Mouse (Mus musculus): ENCODE results near the gene Ptprf. TPM values are rescaled to one million over a fixed set of nuclear protein-coding genes. Genes with fewer than 3 reads are reported as not detected.

The Ptprf gene
- polyA plus RNA-seq, 1 experiment from 2014 or later: 99.9 TPM

- no peak overlapping the region for H3K4me3 ChIP-seq (ENCODE audit: low read depth, low read length)
- no peak for ATAC-seq (replicated peaks; ENCODE audit: low FRiP score)
- no peak overlapping the region for H3K9ac ChIP-seq (ENCODE audit: low read length)
- peaks cover 9% of the 10 kb centered on the region; the same call in 1 of the 2 replicates for H3K36me3 ChIP-seq (ENCODE audit: control insufficient read depth, insufficient read depth, low read length)
- no peaks in the 10 kb centered on the region; the same call in 1 of the 2 replicates for H3K9me3 ChIP-seq (ENCODE audit: control insufficient read depth, low read length)
- DNase-seq (ENCODE audit: low spot score): no peak
- peaks cover 37% of the 10 kb centered on the region for H3K4me1 ChIP-seq (replicated peaks; ENCODE audit: control insufficient read depth, insufficient read depth, low read length)
- H3K27ac ChIP-seq (ENCODE audit: low read depth, low read length): no peak overlapping the region
- no peak overlapping the region for H3K4me2 ChIP-seq (ENCODE audit: low read depth, low read length, severe bottlenecking)
- 99% methylated on average over 3 of the region's 3 CpGs for WGBS
- no peaks in the 10 kb centered on the region for H3K27me3 ChIP-seq (ENCODE audit: control insufficient read depth, insufficient read depth, low read length)
Measured at GRCm38 (mm10) chr4:118270706-118271105, 20.5 kb downstream of the Ptprf start.

GRCm38 (mm10) chr4:118269999-118270398 lies 21.2 kb downstream of the Ptprf start:
- DNase-seq (ENCODE audit: low spot score): no peak
- no peak overlapping the region for H3K27ac ChIP-seq (ENCODE audit: low read depth, low read length)
- peaks cover 31% of the 10 kb centered on the region for H3K4me1 ChIP-seq (replicated peaks; ENCODE audit: control insufficient read depth, insufficient read depth, low read length)
- H3K9me3 ChIP-seq (ENCODE audit: control insufficient read depth, low read length): no peaks in the 10 kb centered on the region; the same call in 1 of the 2 replicates
- no peak overlapping the region for H3K4me2 ChIP-seq (ENCODE audit: low read depth, low read length, severe bottlenecking)
- H3K4me3 ChIP-seq (ENCODE audit: low read depth, low read length): no peak overlapping the region
- peaks cover 9% of the 10 kb centered on the region; the same call in 1 of the 2 replicates for H3K36me3 ChIP-seq (ENCODE audit: control insufficient read depth, insufficient read depth, low read length)
- no peak for ATAC-seq (replicated peaks; ENCODE audit: low FRiP score)
- H3K27me3 ChIP-seq (ENCODE audit: control insufficient read depth, insufficient read depth, low read length): no peaks in the 10 kb centered on the region
- WGBS: 41% methylated on average over 6 of the region's 6 CpGs
- H3K9ac ChIP-seq (ENCODE audit: low read length): no peak overlapping the region

GRCm38 (mm10) chr4:118268429-118269212 lies 22.6 kb downstream of the Ptprf start:
- ATAC-seq (replicated peaks; ENCODE audit: low FRiP score) (no peak), DNase-seq (ENCODE audit: low spot score) (no peak)
- H3K27me3 ChIP-seq (ENCODE audit: control insufficient read depth, insufficient read depth, low read length): no peaks in the 10 kb centered on the region
- H3K27ac ChIP-seq (ENCODE audit: low read depth, low read length): no peak overlapping the region
- no peak overlapping the region for H3K9ac ChIP-seq (ENCODE audit: low read length)
- 76% methylated on average over 14 of the region's 14 CpGs for WGBS
- H3K4me3 ChIP-seq (ENCODE audit: low read depth, low read length): no peak overlapping the region
- no peaks in the 10 kb centered on the region; the same call in 1 of the 2 replicates for H3K9me3 ChIP-seq (ENCODE audit: control insufficient read depth, low read length)
- no peak overlapping the region for H3K4me2 ChIP-seq (ENCODE audit: low read depth, low read length, severe bottlenecking)
- peaks cover 9% of the 10 kb centered on the region; the same call in 1 of the 2 replicates for H3K36me3 ChIP-seq (ENCODE audit: control insufficient read depth, insufficient read depth, low read length)
- H3K4me1 ChIP-seq (replicated peaks; ENCODE audit: control insufficient read depth, insufficient read depth, low read length): peaks cover 17% of the 10 kb centered on the region

GRCm38 (mm10) chr4:118265557-118265956 lies 25.6 kb downstream of the Ptprf start:
- Histone ChIP-seq H3K9ac (ENCODE audit: low read length) (no peak overlapping the region), H3K4me3 (ENCODE audit: low read depth, low read length) (no peak overlapping the region), H3K4me1 (replicated peaks; ENCODE audit: control insufficient read depth, insufficient read depth, low read length) (peaks cover 32% of the 10 kb centered on the region), H3K4me2 (ENCODE audit: low read depth, low read length, severe bottlenecking) (no peak overlapping the region), H3K36me3 (ENCODE audit: control insufficient read depth, insufficient read depth, low read length) (peaks cover 5% of the 10 kb centered on the region; the same call in 1 of the 2 replicates), H3K9me3 (ENCODE audit: control insufficient read depth, low read length) (no peaks in the 10 kb centered on the region), H3K27ac (ENCODE audit: low read depth, low read length) (peak overlapping the region; percentile 54; the same call in 1 of the 2 replicates), H3K27me3 (ENCODE audit: control insufficient read depth, insufficient read depth, low read length) (no peaks in the 10 kb centered on the region)
- 51% methylated on average over 15 of the region's 15 CpGs for WGBS
- ATAC-seq (replicated peaks; ENCODE audit: low FRiP score): no peak
- DNase-seq (ENCODE audit: low spot score): no peak

GRCm38 (mm10) chr4:118261771-118262473 lies 29.3 kb downstream of the Ptprf start:
- peak overlapping the region; percentile 70 for H3K4me2 ChIP-seq (ENCODE audit: low read depth, low read length, severe bottlenecking)
- H3K4me3 ChIP-seq (ENCODE audit: low read depth, low read length): no peak overlapping the region
- peaks cover 4% of the 10 kb centered on the region; the same call in 1 of the 2 replicates for H3K36me3 ChIP-seq (ENCODE audit: control insufficient read depth, insufficient read depth, low read length)
- no peaks in the 10 kb centered on the region for H3K27me3 ChIP-seq (ENCODE audit: control insufficient read depth, insufficient read depth, low read length)
- no peaks in the 10 kb centered on the region for H3K9me3 ChIP-seq (ENCODE audit: control insufficient read depth, low read length)
- peak; percentile 67 for ATAC-seq (replicated peaks; ENCODE audit: low FRiP score)
- peak overlapping the region; percentile 20; the same call in 1 of the 2 replicates for H3K9ac ChIP-seq (ENCODE audit: low read length)
- 41% methylated on average over 13 of the region's 13 CpGs for WGBS
- H3K27ac ChIP-seq (ENCODE audit: low read depth, low read length): peak overlapping the region; percentile 77
- peaks cover 34% of the 10 kb centered on the region for H3K4me1 ChIP-seq (replicated peaks; ENCODE audit: control insufficient read depth, insufficient read depth, low read length)
- peak; percentile 80 for DNase-seq (ENCODE audit: low spot score)

- Histone ChIP-seq H3K27me3 (ENCODE audit: control insufficient read depth, insufficient read depth, low read length) (no peaks in the 10 kb centered on the region), H3K9ac (ENCODE audit: low read length) (peak overlapping the region; percentile 51), H3K9me3 (ENCODE audit: control insufficient read depth, low read length) (no peaks in the 10 kb centered on the region), H3K27ac (ENCODE audit: low read depth, low read length) (peak overlapping the region; percentile 77), H3K4me1 (replicated peaks; ENCODE audit: control insufficient read depth, insufficient read depth, low read length) (peaks cover 36% of the 10 kb centered on the region), H3K4me2 (ENCODE audit: low read depth, low read length, severe bottlenecking) (peak overlapping the region; percentile 70), H3K4me3 (ENCODE audit: low read depth, low read length) (peak overlapping the region; percentile 45), H3K36me3 (ENCODE audit: control insufficient read depth, insufficient read depth, low read length) (peaks cover 4% of the 10 kb centered on the region; the same call in 1 of the 2 replicates)
- DNase-seq (ENCODE audit: low spot score) (no peak), ATAC-seq (replicated peaks; ENCODE audit: low FRiP score) (peak; percentile 8)
- 21% methylated on average over 5 of the region's 5 CpGs for WGBS
Measured at GRCm38 (mm10) chr4:118261291-118261690, 29.9 kb downstream of the Ptprf start.

- DNase-seq (ENCODE audit: low spot score): peak; percentile 87
- Histone ChIP-seq H3K4me3 (ENCODE audit: low read depth, low read length) (peak overlapping the region; percentile 45), H3K36me3 (ENCODE audit: control insufficient read depth, insufficient read depth, low read length) (peaks cover 4% of the 10 kb centered on the region; the same call in 1 of the 2 replicates), H3K9ac (ENCODE audit: low read length) (peak overlapping the region; percentile 51), H3K4me2 (ENCODE audit: low read depth, low read length, severe bottlenecking) (peak overlapping the region; percentile 70), H3K27ac (ENCODE audit: low read depth, low read length) (peak overlapping the region; percentile 77), H3K4me1 (replicated peaks; ENCODE audit: control insufficient read depth, insufficient read depth, low read length) (peaks cover 34% of the 10 kb centered on the region), H3K27me3 (ENCODE audit: control insufficient read depth, insufficient read depth, low read length) (no peaks in the 10 kb centered on the region), H3K9me3 (ENCODE audit: control insufficient read depth, low read length) (no peaks in the 10 kb centered on the region)
- peak; percentile 71 for ATAC-seq (replicated peaks; ENCODE audit: low FRiP score)
- WGBS: under 1% methylated on average over 39 of the region's 39 CpGs
Measured at GRCm38 (mm10) chr4:118260551-118261267, 30.5 kb downstream of the Ptprf start.

Data from forebrain, embryonic 11.5 days (tissue).